Mouse (Mus musculus): ENCODE results near the gene Ccdc85b. TPM values are rescaled to one million over a fixed set of nuclear protein-coding genes. Genes with fewer than 3 reads are reported as not detected.

The Ccdc85b gene
- total RNA-seq, 2 experiments from 2014 or later: 1.2 TPM; not detected in 1

DNA sequence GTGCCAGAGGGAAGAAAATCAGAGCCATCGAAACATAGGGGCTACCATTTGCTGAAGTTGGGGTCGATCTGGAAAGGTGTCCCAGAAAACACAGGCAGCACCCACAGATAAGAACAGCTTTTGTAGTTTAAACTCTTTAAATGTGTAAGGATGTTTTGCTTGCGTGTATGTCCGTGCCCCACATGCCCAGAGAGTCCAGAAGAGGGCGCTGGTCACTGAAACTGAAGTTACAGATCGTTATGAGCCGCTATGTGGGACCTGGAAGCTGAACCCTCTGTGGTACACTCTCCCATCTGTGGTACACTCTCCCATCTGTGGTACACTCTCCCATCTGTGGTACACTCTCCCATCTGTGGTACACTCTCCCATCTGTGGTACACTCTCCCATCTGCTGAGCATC is 50.6 kb downstream of the Ccdc85b start:
- ATAC-seq (replicated peaks; ENCODE audit: low FRiP score, poor library complexity, severe bottlenecking): peak; percentile 82

DNA sequence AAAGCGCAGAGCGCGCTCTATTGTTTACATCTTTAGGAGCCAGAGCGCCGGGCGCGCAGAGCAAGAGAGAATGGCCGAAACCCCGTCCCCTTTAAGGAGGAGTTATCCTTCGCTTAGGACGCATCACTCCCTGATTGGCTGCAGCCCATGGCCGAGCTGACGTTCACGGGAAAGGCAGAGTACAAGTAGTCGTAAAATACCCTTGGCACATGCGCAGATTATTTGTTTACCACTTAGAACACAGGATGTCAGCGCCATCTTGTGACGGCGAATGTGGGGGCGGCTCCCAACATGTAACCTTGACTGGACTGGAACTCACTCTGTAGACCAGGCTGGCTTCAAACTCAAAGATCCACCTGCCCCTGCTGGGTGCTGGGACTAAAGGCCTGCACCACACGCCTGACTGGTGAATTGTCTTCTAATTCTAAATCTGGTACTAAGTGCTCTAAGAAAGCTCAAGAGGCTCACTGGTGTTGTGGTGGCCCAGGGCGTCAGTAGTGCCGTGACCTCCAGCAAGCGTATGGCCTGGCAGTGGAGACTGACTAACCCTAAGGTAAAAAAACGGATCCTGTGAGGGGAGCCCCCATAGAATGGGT is 51.1 kb downstream of the Ccdc85b start:
- ATAC-seq (replicated peaks; ENCODE audit: low FRiP score, poor library complexity, severe bottlenecking): peak; percentile 72

- peak; percentile 47 for ATAC-seq (replicated peaks; ENCODE audit: low FRiP score, poor library complexity, severe bottlenecking)
These were observed 51.8 kb downstream of the Ccdc85b start for GRCm38 (mm10) chr19:5405924-5406323.

Other genes starting within 250 kb of the Ccdc85b start
- 13.4 and 29.2 TPM in 2 replicates for gene Pacs1, start 184.8 kb downstream of the Ccdc85b start, total RNA-seq (2015; ENCODE audit: low replicate concordance)
- gene Pacs1, start 184.8 kb downstream of the Ccdc85b start, total RNA-seq (2017; ENCODE audit: low replicate concordance): 6.8 and 15.5 TPM in 2 replicates
- 82.5 and 114 TPM in 2 replicates for gene Sf3b2, start 162.4 kb downstream of the Ccdc85b start, total RNA-seq (2015; ENCODE audit: low replicate concordance)
- gene Sf3b2, start 162.4 kb downstream of the Ccdc85b start, total RNA-seq (2017; ENCODE audit: low replicate concordance): 107 and 146 TPM in 2 replicates
- not detected in 2 replicates for gene Gal3st3, start 159.6 kb downstream of the Ccdc85b start, total RNA-seq (2015; ENCODE audit: low replicate concordance)
- gene Gal3st3, start 159.6 kb downstream of the Ccdc85b start, total RNA-seq (2017; ENCODE audit: low replicate concordance): not detected in 2 replicates
- gene Catsper1, start 122.2 kb downstream of the Ccdc85b start, total RNA-seq (2015; ENCODE audit: low replicate concordance): not detected in 2 replicates
- not detected in 2 replicates for gene Catsper1, start 122.2 kb downstream of the Ccdc85b start, total RNA-seq (2017; ENCODE audit: low replicate concordance)
- 0.42 TPM in 1 of 2 replicates, not detected in the other for gene Cst6, start 108.3 kb downstream of the Ccdc85b start, total RNA-seq (2015; ENCODE audit: low replicate concordance)
- not detected in 2 replicates for gene Cst6, start 108.3 kb downstream of the Ccdc85b start, total RNA-seq (2017; ENCODE audit: low replicate concordance)
- 26.0 and 27.0 TPM in 2 replicates for gene Eif1ad, start 91.2 kb downstream of the Ccdc85b start, total RNA-seq (2015; ENCODE audit: low replicate concordance)
- gene Eif1ad, start 91.2 kb downstream of the Ccdc85b start, total RNA-seq (2017; ENCODE audit: low replicate concordance): 33.9 and 45.0 TPM in 2 replicates
- gene Banf1, start 90.7 kb downstream of the Ccdc85b start, total RNA-seq (2015; ENCODE audit: low replicate concordance): 150 and 163 TPM in 2 replicates
- gene Banf1, start 90.7 kb downstream of the Ccdc85b start, total RNA-seq (2017; ENCODE audit: low replicate concordance): 29.1 and 34.9 TPM in 2 replicates
- 73.4 and 90.8 TPM in 2 replicates for gene Sart1, start 69.2 kb downstream of the Ccdc85b start, total RNA-seq (2015; ENCODE audit: low replicate concordance)
- 62.2 and 94.3 TPM in 2 replicates for gene Sart1, start 69.2 kb downstream of the Ccdc85b start, total RNA-seq (2017; ENCODE audit: low replicate concordance)
- not detected in 2 replicates for gene Tsga10ip, start 55.4 kb downstream of the Ccdc85b start, total RNA-seq (2015; ENCODE audit: low replicate concordance)
- not detected in 2 replicates for gene Tsga10ip, start 55.4 kb downstream of the Ccdc85b start, total RNA-seq (2017; ENCODE audit: low replicate concordance)
- gene Drap1, start 32.9 kb downstream of the Ccdc85b start, total RNA-seq (2015; ENCODE audit: low replicate concordance): 22.3 and 31.0 TPM in 2 replicates
- 8.3 and 25.4 TPM in 2 replicates for gene Drap1, start 32.9 kb downstream of the Ccdc85b start, total RNA-seq (2017; ENCODE audit: low replicate concordance)
- 11.7 and 16.2 TPM in 2 replicates for gene AI837181, start 32.8 kb downstream of the Ccdc85b start, total RNA-seq (2015; ENCODE audit: low replicate concordance)
- gene AI837181, start 32.8 kb downstream of the Ccdc85b start, total RNA-seq (2017; ENCODE audit: low replicate concordance): 1.9 and 13.7 TPM in 2 replicates
- not detected in 2 replicates for gene Fosl1, start 10.3 kb downstream of the Ccdc85b start, total RNA-seq (2015; ENCODE audit: low replicate concordance)
- gene Fosl1, start 10.3 kb downstream of the Ccdc85b start, total RNA-seq (2017; ENCODE audit: low replicate concordance): not detected in 2 replicates
- gene Fibp, start 2.7 kb upstream of the Ccdc85b start, total RNA-seq (2015; ENCODE audit: low replicate concordance): 11.5 and 21.8 TPM in 2 replicates
- gene Fibp, start 2.7 kb upstream of the Ccdc85b start, total RNA-seq (2017; ENCODE audit: low replicate concordance): 29.0 and 32.5 TPM in 2 replicates
- gene Ctsw, start 10.6 kb upstream of the Ccdc85b start, total RNA-seq (2015; ENCODE audit: low replicate concordance): 6.3 TPM in 1 of 2 replicates, not detected in the other
- gene Ctsw, start 10.6 kb upstream of the Ccdc85b start, total RNA-seq (2017; ENCODE audit: low replicate concordance): not detected in 2 replicates
- gene Efemp2, start 16.1 kb upstream of the Ccdc85b start, total RNA-seq (2015; ENCODE audit: low replicate concordance): 5.0 TPM in 1 of 2 replicates, not detected in the other
- not detected in 2 replicates for gene Efemp2, start 16.1 kb upstream of the Ccdc85b start, total RNA-seq (2017; ENCODE audit: low replicate concordance)
- 2.5 and 59.5 TPM in 2 replicates for gene Mus81, start 30.5 kb upstream of the Ccdc85b start, total RNA-seq (2015; ENCODE audit: low replicate concordance)
- gene Mus81, start 30.5 kb upstream of the Ccdc85b start, total RNA-seq (2017; ENCODE audit: low replicate concordance): 6.5 and 11.2 TPM in 2 replicates
- gene Cfl1, start 32.6 kb upstream of the Ccdc85b start, total RNA-seq (2015; ENCODE audit: low replicate concordance): 720 and 762 TPM in 2 replicates
- 460 and 469 TPM in 2 replicates for gene Cfl1, start 32.6 kb upstream of the Ccdc85b start, total RNA-seq (2017; ENCODE audit: low replicate concordance)
- 21.4 and 25.6 TPM in 2 replicates for gene 1700020D05Rik, start 45.9 kb upstream of the Ccdc85b start, total RNA-seq (2015; ENCODE audit: low replicate concordance)
- gene 1700020D05Rik, start 45.9 kb upstream of the Ccdc85b start, total RNA-seq (2017; ENCODE audit: low replicate concordance): 13.8 and 18.7 TPM in 2 replicates
- 35.3 and 43.6 TPM in 2 replicates for gene Snx32, start 52.6 kb upstream of the Ccdc85b start, total RNA-seq (2015; ENCODE audit: low replicate concordance)
- 42.5 and 42.7 TPM in 2 replicates for gene Snx32, start 52.6 kb upstream of the Ccdc85b start, total RNA-seq (2017; ENCODE audit: low replicate concordance)
- gene Ovol1, start 102.8 kb upstream of the Ccdc85b start, total RNA-seq (2015; ENCODE audit: low replicate concordance): not detected in 2 replicates
- not detected in 2 replicates for gene Ovol1, start 102.8 kb upstream of the Ccdc85b start, total RNA-seq (2017; ENCODE audit: low replicate concordance)
- 3.8 and 8.3 TPM in 2 replicates for gene Ap5b1, start 110.1 kb upstream of the Ccdc85b start, total RNA-seq (2015; ENCODE audit: low replicate concordance)
- 6.4 and 11.0 TPM in 2 replicates for gene Ap5b1, start 110.1 kb upstream of the Ccdc85b start, total RNA-seq (2017; ENCODE audit: low replicate concordance)
- gene Rnaseh2c, start 144.0 kb upstream of the Ccdc85b start, total RNA-seq (2015; ENCODE audit: low replicate concordance): 87.2 and 123 TPM in 2 replicates
- gene Rnaseh2c, start 144.0 kb upstream of the Ccdc85b start, total RNA-seq (2017; ENCODE audit: low replicate concordance): 36.2 and 100.0 TPM in 2 replicates
- 31.0 and 42.8 TPM in 2 replicates for gene Kat5, start 152.3 kb upstream of the Ccdc85b start, total RNA-seq (2015; ENCODE audit: low replicate concordance)
- 29.1 and 35.0 TPM in 2 replicates for gene Kat5, start 152.3 kb upstream of the Ccdc85b start, total RNA-seq (2017; ENCODE audit: low replicate concordance)
- 18.4 and 26.0 TPM in 2 replicates for gene Rela, start 179.6 kb upstream of the Ccdc85b start, total RNA-seq (2015; ENCODE audit: low replicate concordance)
- 7.2 and 14.8 TPM in 2 replicates for gene Rela, start 179.6 kb upstream of the Ccdc85b start, total RNA-seq (2017; ENCODE audit: low replicate concordance)
- 97.7 and 126 TPM in 2 replicates for gene Sipa1, start 205.8 kb upstream of the Ccdc85b start, total RNA-seq (2015; ENCODE audit: low replicate concordance)
- gene Sipa1, start 205.8 kb upstream of the Ccdc85b start, total RNA-seq (2017; ENCODE audit: low replicate concordance): 127 and 129 TPM in 2 replicates
- 12.2 and 13.7 TPM in 2 replicates for gene Map3k11, start 230.8 kb upstream of the Ccdc85b start, total RNA-seq (2015; ENCODE audit: low replicate concordance)
- gene Map3k11, start 230.8 kb upstream of the Ccdc85b start, total RNA-seq (2017; ENCODE audit: low replicate concordance): 9.4 and 14.1 TPM in 2 replicates
- 31.4 and 61.3 TPM in 2 replicates for gene Pcnx3, start 231.0 kb upstream of the Ccdc85b start, total RNA-seq (2015; ENCODE audit: low replicate concordance)
- 44.7 and 54.5 TPM in 2 replicates for gene Pcnx3, start 231.0 kb upstream of the Ccdc85b start, total RNA-seq (2017; ENCODE audit: low replicate concordance)
- gene Kcnk7, start 246.5 kb upstream of the Ccdc85b start, total RNA-seq (2015; ENCODE audit: low replicate concordance): not detected in 2 replicates
- gene Kcnk7, start 246.5 kb upstream of the Ccdc85b start, total RNA-seq (2017; ENCODE audit: low replicate concordance): not detected in 2 replicates

Measured in erythroid progenitor cell, adult 5-6 weeks (primary cell).